Mouse (Mus musculus) thymus, adult 2 months (tissue): ENCODE data around the gene Heg1. TPM values are rescaled to one million over a fixed set of nuclear protein-coding genes. Genes with fewer than 3 reads are reported as not detected.

ENCODE experiments used
- DNase-seq: peaks from one replicate; pipeline ENCODE4 v3.0.0; 2021
- H3K27ac ChIP-seq: fragments of 200-500 bp; 2 replicates; pipeline ENCODE4 v1.5.1; 2012; ENCODE audit warnings: low read length, control low read depth; ENCODE audit not compliant: control insufficient read depth, insufficient read depth
- H3K27me3 ChIP-seq: fragments of 200-500 bp; 2 replicates; pipeline ENCODE4 v1.6.1; 2012; ENCODE audit warnings: mild to moderate bottlenecking, low read length, moderate library complexity, mixed read lengths; ENCODE audit not compliant: control insufficient read depth, insufficient read depth
- H3K36me3 ChIP-seq: fragments of 200-500 bp; 2 replicates; pipeline ENCODE4 v1.6.1; 2012; ENCODE audit warnings: mild to moderate bottlenecking, low read length, moderate library complexity; ENCODE audit not compliant: control insufficient read depth, insufficient read depth
- H3K4me1 ChIP-seq: fragments of 200-500 bp; replicated peaks from 2 replicates; pipeline ENCODE4 v1.6.1; 2012; ENCODE audit warnings: low read length; ENCODE audit not compliant: control insufficient read depth, insufficient read depth
- H3K4me3 ChIP-seq: fragments of 200-500 bp; 2 replicates; pipeline ENCODE4 v1.5.1; 2012; ENCODE audit warnings: mild to moderate bottlenecking, low read length, control low read depth, moderate library complexity; ENCODE audit not compliant: control insufficient read depth, insufficient read depth
- CTCF ChIP-seq: fragments of 200-500 bp; IDR thresholded peaks from 2 replicates; pipeline ENCODE4 v1.5.1; 2012; ENCODE audit warnings: mild to moderate bottlenecking, control low read depth, low read length, moderate library complexity, borderline replicate concordance; ENCODE audit not compliant: control insufficient read depth, poor library complexity, insufficient read depth; ENCODE audit errors: extremely low read depth
- POLR2A ChIP-seq: fragments of 200-500 bp; IDR thresholded peaks from 2 replicates; pipeline ENCODE4 v1.6.1; 2012; ENCODE audit warnings: mild to moderate bottlenecking, low read length, control low read depth, moderate library complexity; ENCODE audit not compliant: control insufficient read depth, poor library complexity, insufficient read depth; ENCODE audit errors: extremely low read depth
- WGBS: fragments of 180-500 bp; shearing (Covaris S2); methylation state at CpG from one replicate; pipeline ENCODE4 v1.1.7; 2018; 5-methylcytosine and 5-hydroxymethylcytosine counted together
- polyA plus RNA-seq: library from polyadenylated mRNA; depleted of rRNA; stranded (reverse); fragments of >200 nt; gene quantifications from 2 replicates; pipeline ENCODE4 v1.2.3, GENCODE M21; 2012

Gene Heg1
- polyA plus RNA-seq, 1 experiment, result 39.1 TPM

- no peaks in the 10 kb centered on the region for H3K36me3 ChIP-seq
- 97% methylated on average over 3 of the region's 3 CpGs for WGBS
- no peaks in the 10 kb centered on the region for H3K4me1 ChIP-seq
- no peak overlapping the region for H3K27ac ChIP-seq
- no peak overlapping the region for H3K4me3 ChIP-seq
- TF ChIP-seq CTCF, result no peak
- H3K27me3 ChIP-seq, result no peaks in the 10 kb centered on the region
- DNase-seq, result no peak
Observed at GRCm38 (mm10) chr16:33658121-33658520, 26.0 kb upstream of the Heg1 start.

DNA sequence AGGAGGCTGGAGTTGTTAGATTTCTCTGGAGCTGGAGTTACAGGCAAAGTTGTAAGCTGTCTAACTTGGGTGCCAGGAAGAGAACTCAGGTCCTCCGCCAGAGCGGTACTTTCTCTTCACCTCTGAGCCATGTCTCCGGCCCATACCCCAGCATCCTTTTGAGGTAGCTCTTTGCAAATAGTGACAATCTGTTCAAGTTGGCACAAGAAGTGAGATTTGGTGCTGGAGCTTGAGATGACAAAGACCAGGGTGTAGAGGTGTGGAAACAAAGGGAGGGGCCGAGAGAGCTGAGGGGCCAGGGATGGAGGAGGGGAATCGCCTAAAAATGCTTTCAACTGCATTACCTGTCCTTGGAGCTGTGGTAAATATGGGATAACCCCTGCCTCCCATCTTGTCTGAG is 24.6 kb upstream of the Heg1 start:
- no peaks in the 10 kb centered on the region for H3K4me1 ChIP-seq
- no peak overlapping the region for H3K4me3 ChIP-seq
- H3K36me3 ChIP-seq, result no peaks in the 10 kb centered on the region
- H3K27ac ChIP-seq, result no peak overlapping the region
- no peak for TF ChIP-seq CTCF
- TF ChIP-seq POLR2A, result no peak
- DNase-seq, result no peak
- WGBS, result 98% methylated on average over 5 of the region's 5 CpGs
- H3K27me3 ChIP-seq, result no peaks in the 10 kb centered on the region

- Histone ChIP-seq H3K27ac (no peak overlapping the region), H3K4me3 (no peak overlapping the region)
Observed at GRCm38 (mm10) chr16:33660125-33660524, 24.0 kb upstream of the Heg1 start.

GRCm38 (mm10) chr16:33662841-33663240 is 21.3 kb upstream of the Heg1 start:
- TF ChIP-seq CTCF (no peak), POLR2A (no peak)
- no peak overlapping the region for H3K4me3 ChIP-seq
- WGBS, result 96% methylated on average over 10 of the region's 10 CpGs
- H3K36me3 ChIP-seq, result no peaks in the 10 kb centered on the region
- H3K27me3 ChIP-seq, result no peaks in the 10 kb centered on the region
- H3K27ac ChIP-seq, result no peak overlapping the region
- DNase-seq, result no peak
- H3K4me1 ChIP-seq, result no peaks in the 10 kb centered on the region

More at GRCm38 (mm10) chr16:33660125-33660524, 24.0 kb upstream of the Heg1 start:
- no peaks in the 10 kb centered on the region for H3K4me1 ChIP-seq
- DNase-seq, result no peak
- TF ChIP-seq CTCF (no peak), POLR2A (no peak)
- WGBS, result 82% methylated on average over 5 of the region's 5 CpGs
- H3K36me3 ChIP-seq, result no peaks in the 10 kb centered on the region
- no peaks in the 10 kb centered on the region for H3K27me3 ChIP-seq

GRCm38 (mm10) chr16:33666226-33666625 is 17.9 kb upstream of the Heg1 start:
- Histone ChIP-seq H3K36me3 (no peaks in the 10 kb centered on the region), H3K27me3 (no peaks in the 10 kb centered on the region), H3K27ac (no peak overlapping the region), H3K4me1 (no peaks in the 10 kb centered on the region), H3K4me3 (no peak overlapping the region)
- no peak for DNase-seq
- TF ChIP-seq CTCF (no peak), POLR2A (no peak)
- WGBS, result 87% methylated on average over 6 of the region's 6 CpGs

DNA sequence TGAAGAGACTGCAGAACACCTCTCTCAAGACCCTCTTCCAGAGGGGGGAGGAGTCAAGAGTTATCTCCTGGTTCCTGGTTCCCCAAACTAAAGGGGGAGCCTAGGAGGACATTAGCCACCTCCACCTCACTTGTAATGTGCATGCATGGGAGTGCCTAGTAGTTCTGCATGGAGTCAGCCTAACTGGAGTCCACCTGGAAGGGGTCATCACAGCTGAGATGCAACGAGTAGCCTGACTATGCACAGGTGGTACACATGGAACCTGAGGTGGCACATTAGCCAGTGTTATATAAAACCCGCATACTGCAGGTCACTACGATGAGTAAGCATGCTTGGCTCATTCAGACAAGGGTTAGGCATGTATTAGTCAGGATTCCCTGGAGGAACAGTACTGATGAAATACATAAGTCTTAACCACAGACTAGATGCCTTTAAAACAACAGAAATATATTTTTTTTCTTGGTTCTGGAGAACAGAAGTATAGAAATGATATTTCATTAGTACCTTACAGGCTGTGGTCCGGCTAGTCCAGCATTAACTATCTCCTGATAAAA is 17.1 kb upstream of the Heg1 start:
- Histone ChIP-seq H3K36me3 (no peaks in the 10 kb centered on the region), H3K27me3 (no peaks in the 10 kb centered on the region), H3K27ac (no peak overlapping the region), H3K4me3 (no peak overlapping the region), H3K4me1 (no peaks in the 10 kb centered on the region)
- no peak for TF ChIP-seq POLR2A
- TF ChIP-seq CTCF, result no peak
- 94% methylated on average over 4 of the region's 4 CpGs for WGBS
- no peak for DNase-seq

DNA sequence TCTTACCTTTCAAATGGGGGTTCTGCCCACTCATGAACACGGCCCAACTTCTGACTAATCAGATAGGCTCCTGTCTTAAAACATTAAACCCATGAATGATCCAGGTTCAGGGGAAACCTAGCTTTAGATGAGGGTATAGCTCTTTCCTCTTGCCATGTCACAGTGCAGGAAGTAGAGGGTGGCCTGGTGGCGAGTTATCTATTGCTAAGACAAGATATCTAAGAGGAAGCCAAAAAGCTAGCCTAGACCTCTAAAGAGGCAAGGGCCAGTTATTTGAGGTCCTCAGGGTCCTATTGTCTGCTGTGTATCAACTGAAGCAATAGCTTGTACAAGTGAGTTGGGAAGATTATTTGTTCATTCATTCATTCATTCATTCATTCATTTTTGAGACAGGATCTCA is 15.7 kb upstream of the Heg1 start:
- Histone ChIP-seq H3K27ac (no peak overlapping the region), H3K4me1 (no peaks in the 10 kb centered on the region), H3K27me3 (no peaks in the 10 kb centered on the region), H3K36me3 (no peaks in the 10 kb centered on the region), H3K4me3 (no peak overlapping the region)
- 81% methylated on average over 2 of the region's 2 CpGs for WGBS
- no peak for TF ChIP-seq POLR2A
- TF ChIP-seq CTCF, result no peak
- no peak for DNase-seq
